Mouse (Mus musculus) lung, embryonic 14.5 days (tissue): ENCODE measurements around the gene Vezf1. TPM values are rescaled to one million over a fixed set of nuclear protein-coding genes. Genes with fewer than 3 reads are reported as not detected.
A peak's percentile ranks its signal among the peaks of the same experiment; 100 is the strongest.

ENCODE experiments used
- ATAC-seq: fragments of 200-750 bp; cut with Nextera tagmentation; 2 replicates; pipeline ENCODE4 v1.8.0; 2017; ENCODE audit warnings: mild to moderate bottlenecking, moderate TSS enrichment, moderate library complexity; ENCODE audit not compliant: insufficient read depth
- DNase-seq: peaks from one replicate; pipeline ENCODE4 v3.0.0-alpha.2; 2015
- H3K27ac ChIP-seq: fragments of 300-500 bp; sonication (generic); 2 replicates; pipeline ENCODE4 v1.5.1; 2014; ENCODE audit warnings: low read depth, mild to moderate bottlenecking, moderate library complexity
- H3K27me3 ChIP-seq: fragments of 300-500 bp; sonication (generic); 2 replicates; pipeline ENCODE4 v1.6.1; 2014; ENCODE audit warnings: low read length, control low read depth; ENCODE audit not compliant: insufficient read depth
- H3K36me3 ChIP-seq: fragments of 300-500 bp; sonication (generic); 2 replicates; pipeline ENCODE4 v1.6.1; 2014; ENCODE audit warnings: control low read depth; ENCODE audit not compliant: insufficient read depth
- H3K4me1 ChIP-seq: fragments of 300-500 bp; sonication (generic); 2 replicates; pipeline ENCODE4 v1.6.1; 2014; ENCODE audit warnings: antibody characterized with exemption, control low read depth; ENCODE audit not compliant: insufficient read depth
- H3K4me2 ChIP-seq: fragments of 300-500 bp; sonication (generic); 2 replicates; pipeline ENCODE4 v1.6.1; 2014; ENCODE audit warnings: mild to moderate bottlenecking
- H3K4me3 ChIP-seq: fragments of 300-500 bp; sonication (generic); 2 replicates; pipeline ENCODE4 v1.5.1; 2014; ENCODE audit warnings: low read depth, low read length
- H3K9ac ChIP-seq: fragments of 300-500 bp; sonication (generic); 2 replicates; pipeline ENCODE4 v1.6.1; 2014
- H3K9me3 ChIP-seq: fragments of 300-500 bp; sonication (generic); 2 replicates; pipeline ENCODE4 v1.6.1; 2016; ENCODE audit warnings: low read depth, low read length, control low read depth
- CTCF ChIP-seq: IDR thresholded peaks from 2 replicates; pipeline ENCODE4 v1.5.1; 2016; ENCODE audit warnings: antibody characterized with exemption, low read depth
- WGBS: fragments of 180-500 bp; shearing (Covaris S2); extraction: QIAGEN DNeasy Blood & Tissue Kit; methylation state at CpG from one replicate; pipeline ENCODE4 v1.1.7; 2014; 5-methylcytosine and 5-hydroxymethylcytosine counted together
- polyA plus RNA-seq: library from polyadenylated mRNA; unstranded; fragments of >200 nt; fragmentation: Nextera tagmentation; extraction: Ambion mirVana; gene quantifications from 2 replicates; pipeline ENCODE4 v1.2.1, GENCODE M21; 2014

The Vezf1 gene
- polyA plus RNA-seq, 1 experiment from 2014 or later: 44.5 TPM

DNA sequence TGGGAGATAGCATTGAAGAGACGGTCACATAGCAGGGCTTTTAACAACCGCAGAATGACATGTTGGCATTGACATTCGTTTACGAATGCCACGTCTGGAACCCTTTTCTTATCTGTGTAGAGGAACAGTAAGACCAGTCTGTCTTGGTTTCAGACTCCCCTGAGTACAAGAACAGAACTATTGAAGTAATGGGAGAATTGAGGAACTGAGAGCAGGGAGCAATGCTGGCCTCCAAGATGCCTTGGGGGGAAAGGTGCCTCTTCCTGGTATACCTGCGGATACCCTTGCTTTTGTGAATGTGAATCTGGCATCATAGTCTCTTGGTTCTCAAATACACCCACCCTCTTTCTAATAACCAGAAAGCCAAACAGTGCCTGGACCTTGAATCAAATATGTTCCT lies 48.5 kb downstream of the Vezf1 start:
- Histone ChIP-seq H3K4me1 (peaks cover 36% of the 10 kb centered on the region), H3K27me3 (no peaks in the 10 kb centered on the region), H3K4me2 (no peak overlapping the region), H3K4me3 (no peak overlapping the region), H3K36me3 (no peaks in the 10 kb centered on the region), H3K9ac (no peak overlapping the region), H3K9me3 (no peaks in the 10 kb centered on the region), H3K27ac (no peak overlapping the region)
- ATAC-seq (no peak), DNase-seq (no peak)
- no peak for TF ChIP-seq CTCF
- WGBS: 68% methylated on average over 6 of the region's 6 CpGs

- no peak overlapping the region for H3K9ac ChIP-seq
- peaks cover 36% of the 10 kb centered on the region for H3K4me1 ChIP-seq
- TF ChIP-seq CTCF: no peak
- H3K4me3 ChIP-seq: no peak overlapping the region
- 31% methylated on average over 10 of the region's 10 CpGs for WGBS
- ATAC-seq (no peak), DNase-seq (peak; percentile 51)
- H3K36me3 ChIP-seq: no peaks in the 10 kb centered on the region
- H3K27ac ChIP-seq: peak overlapping the region; percentile 96; the same call in 1 of the 2 replicates
- H3K4me2 ChIP-seq: no peak overlapping the region
- no peaks in the 10 kb centered on the region for H3K9me3 ChIP-seq
- no peaks in the 10 kb centered on the region for H3K27me3 ChIP-seq
Observed at GRCm38 (mm10) chr11:88117356-88118090, 49.4 kb downstream of the Vezf1 start.

- 38% methylated on average over 6 of the region's 6 CpGs for WGBS
- no peak overlapping the region for H3K4me3 ChIP-seq
- TF ChIP-seq CTCF: no peak
- ATAC-seq (no peak), DNase-seq (no peak)
- peaks cover 36% of the 10 kb centered on the region for H3K4me1 ChIP-seq
- no peak overlapping the region; the same call in 1 of the 2 replicates for H3K9ac ChIP-seq
- H3K4me2 ChIP-seq: peak overlapping the region; percentile 26; the same call in 1 of the 2 replicates
- H3K27ac ChIP-seq: peak overlapping the region; percentile 96
- H3K9me3 ChIP-seq: no peaks in the 10 kb centered on the region
- no peaks in the 10 kb centered on the region for H3K36me3 ChIP-seq
- H3K27me3 ChIP-seq: no peaks in the 10 kb centered on the region
Observed at GRCm38 (mm10) chr11:88118091-88118440, 50.0 kb downstream of the Vezf1 start.

- Histone ChIP-seq H3K4me1 (peaks cover 33% of the 10 kb centered on the region), H3K36me3 (no peaks in the 10 kb centered on the region), H3K27ac (peak overlapping the region; percentile 96), H3K4me2 (peak overlapping the region; percentile 26), H3K9ac (peak overlapping the region; percentile 24), H3K27me3 (no peaks in the 10 kb centered on the region), H3K9me3 (no peaks in the 10 kb centered on the region), H3K4me3 (no peak overlapping the region)
- DNase-seq (peak; percentile 82), ATAC-seq (peak; percentile 82)
- no peak for TF ChIP-seq CTCF
- 13% methylated on average over 8 of the region's 8 CpGs for WGBS
Observed at GRCm38 (mm10) chr11:88118817-88119642, 51.0 kb downstream of the Vezf1 start.

DNA sequence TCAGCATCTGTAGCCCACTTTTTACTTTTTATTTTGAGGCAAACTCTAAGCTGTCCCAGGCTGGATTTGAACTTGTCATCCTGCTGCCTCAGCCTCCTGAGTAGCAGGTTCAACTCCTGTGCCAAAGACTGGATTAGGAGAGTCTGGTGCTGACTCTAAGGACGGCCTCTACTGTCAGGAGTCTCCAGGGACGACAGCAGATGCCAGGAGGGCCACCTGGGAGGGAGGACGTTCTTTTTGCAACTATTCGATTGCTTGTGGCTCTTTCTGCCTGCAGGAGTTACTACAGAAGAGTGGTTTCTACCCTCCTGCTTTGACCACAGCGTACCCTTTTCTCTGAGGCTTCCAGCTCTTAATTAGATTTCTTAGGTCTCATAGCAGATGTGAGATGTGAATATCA lies 54.5 kb downstream of the Vezf1 start:
- DNase-seq (no peak), ATAC-seq (no peak)
- Histone ChIP-seq H3K4me2 (no peak overlapping the region), H3K4me1 (peaks cover 23% of the 10 kb centered on the region), H3K27me3 (no peaks in the 10 kb centered on the region), H3K4me3 (no peak overlapping the region), H3K27ac (no peak overlapping the region), H3K9ac (no peak overlapping the region), H3K36me3 (no peaks in the 10 kb centered on the region), H3K9me3 (no peaks in the 10 kb centered on the region)
- no peak for TF ChIP-seq CTCF
- WGBS: 64% methylated on average over 5 of the region's 5 CpGs

- ATAC-seq: no peak
- Histone ChIP-seq H3K4me3 (no peak overlapping the region), H3K27ac (no peak overlapping the region), H3K4me1 (peaks cover 18% of the 10 kb centered on the region), H3K9ac (no peak overlapping the region), H3K36me3 (no peaks in the 10 kb centered on the region), H3K27me3 (no peaks in the 10 kb centered on the region), H3K9me3 (no peaks in the 10 kb centered on the region), H3K4me2 (no peak overlapping the region)
- no peak for DNase-seq
- 68% methylated on average over 5 of the region's 5 CpGs for WGBS
- TF ChIP-seq CTCF: no peak
Observed at GRCm38 (mm10) chr11:88123021-88123420, 54.9 kb downstream of the Vezf1 start.

- no peaks in the 10 kb centered on the region for H3K36me3 ChIP-seq
- WGBS: 22% methylated on average over 6 of the region's 6 CpGs
- no peak for DNase-seq
- no peak overlapping the region for H3K9ac ChIP-seq
- no peak overlapping the region for H3K4me3 ChIP-seq
- peak overlapping the region; percentile 9; the same call in 1 of the 2 replicates for H3K27ac ChIP-seq
- H3K4me2 ChIP-seq: no peak overlapping the region
- H3K4me1 ChIP-seq: peaks cover 11% of the 10 kb centered on the region
- no peak for TF ChIP-seq CTCF
- no peaks in the 10 kb centered on the region for H3K27me3 ChIP-seq
- no peaks in the 10 kb centered on the region for H3K9me3 ChIP-seq
- no peak for ATAC-seq
Observed at GRCm38 (mm10) chr11:88123731-88124130, 55.7 kb downstream of the Vezf1 start.
